Mouse (Mus musculus): Measurements from ENCODE around the gene Zfp217.

Zfp217 gene

DNA sequence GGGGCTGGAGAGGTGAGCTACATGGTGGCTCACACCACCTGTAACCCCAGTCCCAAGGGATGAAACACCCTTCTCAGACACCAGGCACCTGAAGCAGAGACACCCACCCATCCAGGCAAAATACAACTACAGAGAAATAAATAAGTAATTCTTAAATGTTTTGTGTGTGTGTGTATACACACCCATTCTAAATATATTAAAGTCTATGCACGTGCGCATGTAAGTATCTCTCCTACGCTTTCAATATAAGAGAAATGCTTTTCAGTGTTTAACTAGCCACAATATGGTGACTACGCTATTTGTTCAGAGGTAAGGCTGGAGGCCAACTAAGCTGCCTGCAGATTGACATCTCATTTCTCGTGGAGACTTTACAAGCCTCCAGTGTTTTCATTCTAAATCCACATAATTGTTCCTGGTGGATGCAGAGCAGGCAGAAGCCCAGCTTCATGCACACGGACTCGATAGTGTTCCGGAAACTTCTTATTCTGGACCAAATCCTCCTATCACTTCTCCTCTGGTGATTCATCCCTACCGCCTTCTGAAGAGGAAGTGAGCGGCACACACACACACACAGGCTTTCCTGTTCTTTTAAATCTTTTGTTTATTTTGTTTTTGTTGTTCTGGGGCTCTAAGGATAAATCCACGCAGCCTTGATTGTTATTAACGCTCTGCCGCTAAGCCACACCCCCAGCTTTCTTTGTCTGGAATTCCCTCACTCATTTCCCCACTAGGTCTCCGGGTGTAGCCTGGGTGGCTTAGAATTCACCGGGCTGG lies 12.1 kb upstream of the Zfp217 start:
- no peak for DNase-seq (ENCODE audit: low read depth, low spot score)

DNA sequence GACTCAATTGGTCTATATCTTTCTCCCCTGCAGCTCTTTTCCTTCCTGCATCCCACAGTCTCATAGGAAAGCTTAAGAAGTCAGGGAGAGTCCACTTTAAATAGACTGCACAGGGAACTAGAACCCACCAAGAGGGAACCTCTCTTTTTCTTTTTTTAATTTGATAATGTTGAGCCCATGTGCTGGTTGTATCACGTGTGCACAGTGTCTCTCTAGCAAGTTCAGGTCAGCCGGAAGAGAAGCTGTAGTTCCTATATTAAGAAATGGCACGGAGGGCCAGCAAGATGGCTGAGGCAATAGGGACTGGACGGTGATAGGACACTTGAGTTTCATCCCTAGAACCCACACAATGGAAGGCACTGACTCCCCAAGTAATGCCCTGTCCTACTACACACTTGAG lies 11.1 kb upstream of the Zfp217 start:
- no peak for DNase-seq (ENCODE audit: low read depth, low spot score)

GRCm38 (mm10) chr2:170158251-170158650 lies 10.3 kb upstream of the Zfp217 start:
- no peak for DNase-seq (ENCODE audit: low read depth, low spot score)

DNA sequence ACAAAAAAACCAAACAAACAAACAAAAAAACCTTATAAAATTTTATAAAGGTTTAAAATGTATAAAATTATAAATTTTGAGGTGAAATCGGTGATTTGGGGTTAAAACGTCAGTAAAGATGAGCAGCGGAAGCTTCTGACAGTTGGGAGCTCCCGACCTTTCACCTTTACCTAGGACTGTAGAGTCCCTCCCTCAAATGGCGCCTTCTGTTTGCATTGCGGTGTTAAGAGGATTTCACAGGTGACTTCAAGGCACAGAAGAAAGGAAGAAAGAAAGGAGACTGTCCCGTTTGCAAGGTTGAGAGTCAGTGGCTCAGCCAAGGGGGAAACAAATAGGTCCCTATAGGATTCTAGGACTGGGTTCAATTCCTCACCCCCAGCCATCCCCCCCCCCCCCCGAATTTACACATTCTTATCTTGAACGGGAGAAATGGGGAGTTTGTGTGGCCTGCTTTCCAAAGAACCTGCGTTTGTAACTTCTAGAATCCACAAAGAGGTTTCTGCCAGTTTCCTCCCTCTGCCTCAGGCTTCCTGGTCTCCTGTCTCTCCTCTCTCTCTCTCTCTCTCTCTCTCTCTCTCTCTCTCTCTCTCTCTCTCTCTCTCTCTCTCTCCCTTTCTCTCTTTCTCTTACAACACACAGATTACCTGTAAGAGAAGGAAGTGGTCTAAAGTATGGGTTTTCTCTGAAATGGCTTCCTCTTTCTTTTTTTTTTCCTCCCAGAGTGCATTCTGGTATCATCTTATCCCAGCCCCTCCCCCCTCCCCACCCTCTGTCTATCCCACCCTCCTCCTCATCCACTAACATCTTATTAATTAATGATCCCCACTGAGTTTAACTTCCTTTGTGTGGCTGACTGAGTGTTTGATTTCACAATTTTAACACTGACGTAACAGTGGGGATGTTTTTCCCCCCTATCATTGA lies 9.6 kb upstream of the Zfp217 start:
- DNase-seq (ENCODE audit: low read depth, low spot score): no peak

GRCm38 (mm10) chr2:170155089-170155740 lies 7.3 kb upstream of the Zfp217 start:
- DNase-seq (ENCODE audit: low read depth, low spot score): no peak

- no peak for DNase-seq (ENCODE audit: low read depth, low spot score)
Observed at GRCm38 (mm10) chr2:170154738-170155088, 6.8 kb upstream of the Zfp217 start.

- no peak for DNase-seq (ENCODE audit: low read depth, low spot score)
Observed at GRCm38 (mm10) chr2:170154301-170154721, 6.4 kb upstream of the Zfp217 start.

DNA sequence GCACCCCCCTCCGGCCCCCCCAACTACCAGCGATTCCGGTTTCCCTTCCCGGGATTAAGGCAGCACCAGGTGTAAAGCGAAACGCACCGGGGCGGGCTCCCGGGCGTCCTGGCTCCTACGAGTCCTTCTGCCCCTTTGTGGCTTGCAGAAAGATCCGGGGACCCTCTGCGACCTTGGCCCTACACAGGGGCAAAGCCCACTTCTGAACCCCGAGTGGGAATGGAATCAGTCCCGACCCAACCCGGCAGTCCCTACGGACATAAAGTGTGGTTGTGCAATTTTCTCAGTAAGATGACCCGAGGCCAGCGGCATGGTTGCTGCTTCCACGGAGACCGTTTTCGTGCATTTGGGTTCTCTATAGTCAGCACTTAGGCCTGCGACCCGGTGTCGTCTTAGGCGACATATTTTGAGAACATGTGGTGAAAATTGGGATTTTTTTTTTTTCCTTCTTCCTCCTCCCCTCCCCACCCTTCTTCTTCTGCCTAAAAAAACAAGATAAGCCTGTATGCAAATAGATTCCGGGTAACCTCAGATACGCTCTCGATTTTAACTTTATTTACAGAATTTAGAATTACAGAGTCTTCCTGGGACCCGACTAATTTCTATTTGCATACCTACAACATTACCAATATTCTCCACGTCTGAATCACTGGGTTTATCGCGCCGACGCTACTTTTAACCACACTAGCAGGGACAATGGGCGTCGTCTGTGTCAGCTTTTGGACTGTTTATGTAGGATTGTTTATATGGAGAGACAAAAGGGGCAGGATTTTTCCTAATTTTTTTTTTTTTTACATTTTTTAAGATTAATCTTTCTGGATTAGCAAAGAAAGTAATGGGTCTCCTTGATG lies 5.7 kb upstream of the Zfp217 start:
- DNase-seq (ENCODE audit: low read depth, low spot score): no peak

- DNase-seq (ENCODE audit: low read depth, low spot score): no peak
Observed at GRCm38 (mm10) chr2:170152856-170153255, 5.0 kb upstream of the Zfp217 start.

GRCm38 (mm10) chr2:170152036-170152686 lies 4.3 kb upstream of the Zfp217 start:
- no peak for DNase-seq (ENCODE audit: low read depth, low spot score)

DNA sequence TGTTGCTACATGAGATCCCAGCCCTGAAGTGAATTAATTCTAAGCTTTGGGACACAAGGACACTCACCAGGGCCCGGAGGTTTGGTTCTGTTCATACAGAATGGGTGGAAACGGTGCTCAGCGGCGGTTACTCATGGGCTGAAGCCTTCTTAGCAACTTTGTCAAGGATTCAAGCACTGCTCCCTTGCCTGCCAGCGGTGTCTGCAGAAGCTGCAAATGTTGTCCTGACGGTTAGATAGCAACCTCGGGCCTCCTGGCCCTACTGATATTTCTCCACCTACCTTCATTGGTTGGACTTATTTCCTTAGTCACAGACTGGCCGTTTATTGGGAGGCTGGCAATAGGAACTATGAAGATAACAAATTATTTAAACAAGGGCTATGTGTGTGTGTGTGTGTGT lies 3.6 kb upstream of the Zfp217 start:
- DNase-seq (ENCODE audit: low read depth, low spot score): no peak

DNA sequence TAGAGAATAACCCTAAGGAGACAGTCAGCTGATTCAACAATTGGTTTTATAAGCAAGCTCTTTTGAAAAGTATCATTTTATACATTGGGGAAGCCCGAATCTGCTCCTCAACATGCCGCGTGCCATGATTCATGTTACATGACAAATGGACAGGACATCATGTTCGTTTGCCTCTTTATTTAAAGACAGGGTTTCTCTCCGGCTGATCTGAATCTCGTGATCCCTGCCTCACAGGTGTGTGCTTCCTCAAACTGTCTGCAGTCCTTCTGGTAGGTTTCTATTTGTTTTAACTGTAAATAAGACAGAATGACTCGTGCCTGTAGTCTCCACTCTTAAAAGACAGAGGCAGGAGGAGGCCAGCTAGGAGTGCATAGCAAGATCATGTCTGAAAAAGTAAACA lies 925 bp upstream of the Zfp217 start:
- DNase-seq (ENCODE audit: low read depth, low spot score): no peak

- DNase-seq (ENCODE audit: low read depth, low spot score): no peak
Observed at GRCm38 (mm10) chr2:170147170-170147569, 733 bp downstream of the Zfp217 start.

DNA sequence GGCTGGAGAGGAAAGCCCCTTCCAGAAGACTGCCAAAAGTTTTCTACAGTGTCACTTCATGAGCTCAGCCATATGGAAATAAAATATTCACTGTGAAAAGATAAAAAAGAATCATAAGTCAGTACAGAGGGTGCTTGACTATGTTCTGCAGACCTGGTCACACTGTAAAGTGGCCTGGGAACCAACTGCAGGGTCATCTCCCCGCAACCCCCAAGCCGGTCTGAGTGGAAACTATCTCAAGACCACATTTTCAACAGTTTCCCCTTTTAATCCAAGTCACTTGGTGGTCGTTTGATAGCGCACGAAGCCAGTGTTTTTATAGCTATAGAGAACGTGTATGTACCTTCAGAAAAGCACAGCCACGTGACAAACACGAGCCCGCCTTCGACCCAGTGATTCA lies 3.6 kb downstream of the Zfp217 start:
- DNase-seq (ENCODE audit: low read depth, low spot score): no peak

- DNase-seq (ENCODE audit: low read depth, low spot score): no peak
Observed at GRCm38 (mm10) chr2:170143861-170144260, 4.0 kb downstream of the Zfp217 start.

GRCm38 (mm10) chr2:170142542-170142941 lies 5.4 kb downstream of the Zfp217 start:
- DNase-seq (ENCODE audit: low read depth, low spot score): no peak

- DNase-seq (ENCODE audit: low read depth, low spot score): no peak
Observed at GRCm38 (mm10) chr2:170141481-170141880, 6.4 kb downstream of the Zfp217 start.

DNA sequence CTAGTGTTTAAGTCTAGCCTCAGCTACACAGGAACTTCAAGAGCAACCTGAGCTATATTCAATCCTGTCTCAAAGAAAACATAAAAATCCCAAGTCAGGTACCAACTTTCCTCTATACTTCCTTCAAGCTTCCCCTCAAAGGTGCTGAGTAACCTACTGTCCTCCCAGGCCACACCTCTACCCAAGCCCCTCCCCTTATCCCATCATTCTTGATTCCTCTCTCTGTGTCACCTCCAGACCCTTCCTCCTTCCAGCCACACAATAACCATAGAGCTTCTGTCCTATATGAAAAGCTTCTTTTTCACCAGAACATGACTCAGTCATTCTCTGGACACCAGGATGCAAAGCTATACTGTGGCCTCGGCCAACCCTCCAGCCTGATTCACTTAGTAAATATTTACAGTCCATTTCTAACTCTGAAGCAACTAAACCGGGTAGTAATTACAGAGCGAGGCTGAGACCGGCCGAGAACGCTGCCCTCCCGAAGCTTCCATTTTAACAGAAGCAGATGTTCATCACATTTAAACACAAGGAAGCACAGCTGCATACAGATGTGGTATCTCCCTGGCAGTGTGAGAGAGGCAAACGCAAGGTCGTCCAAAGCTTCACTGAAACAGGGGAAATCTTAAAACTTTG lies 8.4 kb downstream of the Zfp217 start:
- no peak for DNase-seq (ENCODE audit: low read depth, low spot score)

- DNase-seq (ENCODE audit: low read depth, low spot score): no peak
Observed at GRCm38 (mm10) chr2:170136928-170137327, 11.0 kb downstream of the Zfp217 start.

DNA sequence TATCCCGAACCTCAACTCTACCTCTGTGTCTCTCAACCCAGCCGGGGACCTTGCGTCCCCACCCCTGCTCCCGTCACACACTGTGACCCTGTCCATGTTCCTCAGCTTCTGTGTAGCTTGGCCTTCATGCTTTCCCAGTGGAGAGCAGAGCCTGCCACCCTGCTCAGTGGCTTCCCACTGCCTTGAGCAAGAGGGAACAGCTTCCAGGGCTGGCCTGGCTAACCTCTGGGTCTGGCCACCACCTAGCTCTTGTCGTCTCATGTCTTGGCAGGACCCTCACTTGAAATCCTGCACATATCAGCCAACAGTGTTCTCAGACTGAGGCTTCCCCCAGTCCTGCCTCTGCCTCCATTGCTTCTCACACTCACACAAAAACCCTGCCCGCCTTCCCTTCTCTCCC lies 12.1 kb downstream of the Zfp217 start:
- no peak for DNase-seq (ENCODE audit: low read depth, low spot score)
